Mouse (Mus musculus) CH12.LX (cell line): Measurements from ENCODE around the gene Zbtb49. TPM values are rescaled to one million over a fixed set of nuclear protein-coding genes. Genes with fewer than 3 reads are reported as not detected.

Source experiments
- DNase-seq: peaks from one replicate; pipeline ENCODE4 v3.0.0-alpha.2; 2013; ENCODE audit errors: extremely low read depth
- H3K27ac ChIP-seq: 2 replicates; pipeline ENCODE4 v1.5.1; 2012; ENCODE audit warnings: low read depth, mild to moderate bottlenecking, control low read depth, moderate library complexity; ENCODE audit not compliant: insufficient read depth
- H3K27me3 ChIP-seq: replicated peaks from 2 replicates; pipeline ENCODE3; 2012; ENCODE audit warnings: inconsistent platforms
- H3K36me3 ChIP-seq, 2 experiments: replicated peaks in 1 of 2; 2 replicates each; pipeline versions ENCODE3 to v1.6.1; 2012; ENCODE audit warnings: inconsistent platforms in 1 of 2, low read length in 1 of 2, mild to moderate bottlenecking in 1 of 2, mixed read lengths in 1 of 2, moderate library complexity in 1 of 2; ENCODE audit not compliant: control insufficient read depth in 1 of 2, insufficient read depth in 1 of 2
- H3K4me1 ChIP-seq, 2 experiments: 2 replicates each; pipeline ENCODE4 v1.6.1; 2012; ENCODE audit warnings: inconsistent platforms in 1 of 2, moderate library complexity in 1 of 2; ENCODE audit not compliant: insufficient read depth in 2 of 2, control insufficient read depth in 1 of 2
- H3K4me2 ChIP-seq: 2 replicates; pipeline ENCODE4 v1.6.1; 2012; ENCODE audit warnings: low read depth, mild to moderate bottlenecking, control low read depth; ENCODE audit not compliant: poor library complexity, insufficient read depth, severe bottlenecking
- H3K4me3 ChIP-seq, 3 experiments: fragments of 150-350 bp in 1 of 3; sonication (generic) in 1 of 3; replicated peaks in 1 of 3; 2 replicates each; pipeline versions ENCODE3 to v1.5.1; 2011 to 2012; ENCODE audit warnings: low read depth in 2 of 3, low read length in 2 of 3, mild to moderate bottlenecking in 2 of 3, moderate library complexity in 2 of 3, control low read depth in 1 of 3, improper control_type of control experiment in 1 of 3, inconsistent platforms in 1 of 3, mixed read lengths in 1 of 3; ENCODE audit not compliant: poor library complexity in 1 of 3
- H3K79me2 ChIP-seq: replicated peaks from 2 replicates; pipeline ENCODE4 v1.6.1; 2012; ENCODE audit warnings: mild to moderate bottlenecking, moderate library complexity; ENCODE audit not compliant: control insufficient read depth, poor library complexity, insufficient read depth, severe bottlenecking; ENCODE audit errors: extremely low read depth
- H3K9ac ChIP-seq: 2 replicates; pipeline ENCODE4 v1.6.1; 2012; ENCODE audit warnings: low read depth, mild to moderate bottlenecking, control low read depth, moderate library complexity; ENCODE audit not compliant: insufficient read depth
- H3K9me3 ChIP-seq: replicated peaks from 2 replicates; pipeline ENCODE3; 2012; ENCODE audit warnings: low read length, inconsistent platforms, mixed read lengths
- BHLHE40 ChIP-seq: IDR thresholded peaks from 2 replicates; pipeline ENCODE4 v1.6.1; 2011; ENCODE audit warnings: mild to moderate bottlenecking, low read depth, low read length, improper control_type of control experiment
- CHD1 ChIP-seq: IDR thresholded peaks from 2 replicates; pipeline ENCODE4 v1.6.1; 2012; ENCODE audit warnings: low read depth, low read length, improper control_type of control experiment, inconsistent platforms
- CHD2 ChIP-seq: IDR thresholded peaks from 2 replicates; pipeline ENCODE4 v1.6.1; 2011; ENCODE audit warnings: low read length, improper control_type of control experiment
- CTCF ChIP-seq, 2 experiments: IDR thresholded peaks in 1 of 2; conservative IDR thresholded peaks in 1 of 2; 2 replicates each; pipeline ENCODE4 v1.5.1; 2011 to 2012; ENCODE audit warnings: low read depth in 2 of 2, low read length in 2 of 2, improper control_type of control experiment in 1 of 2, inconsistent platforms in 1 of 2, mild to moderate bottlenecking in 1 of 2, moderate library complexity in 1 of 2
- E2F4 ChIP-seq: IDR thresholded peaks from 2 replicates; pipeline ENCODE4 v1.6.1; 2011; ENCODE audit warnings: low read depth, low read length, improper control_type of control experiment; ENCODE audit not compliant: insufficient replicate concordance
- ELF1 ChIP-seq: IDR thresholded peaks from 2 replicates; pipeline ENCODE4 v1.6.1; 2014; ENCODE audit warnings: low read depth, mild to moderate bottlenecking, inconsistent platforms, low read length, improper control_type of control experiment
- EP300 ChIP-seq: IDR thresholded peaks from 2 replicates; pipeline ENCODE4 v1.6.1; 2011; ENCODE audit warnings: low read length, improper control_type of control experiment
- JUN ChIP-seq: IDR thresholded peaks from 2 replicates; pipeline ENCODE4 v1.6.1; 2011; ENCODE audit warnings: low read depth, mild to moderate bottlenecking, low read length, improper control_type of control experiment, moderate library complexity; ENCODE audit not compliant: insufficient read depth
- JUND ChIP-seq: conservative IDR thresholded peaks from 2 replicates; pipeline ENCODE4 v1.6.1; 2011; ENCODE audit warnings: low read depth, low read length, improper control_type of control experiment
- MAFK ChIP-seq: IDR thresholded peaks from 2 replicates; pipeline ENCODE4 v1.6.1; 2011; ENCODE audit warnings: low read length, improper control_type of control experiment; ENCODE audit not compliant: insufficient replicate concordance
- MAZ ChIP-seq: IDR thresholded peaks from 2 replicates; pipeline ENCODE4 v1.6.1; 2012; ENCODE audit warnings: low read depth, mild to moderate bottlenecking, inconsistent platforms, low read length, improper control_type of control experiment, moderate library complexity
- MEF2A ChIP-seq: IDR thresholded peaks from 2 replicates; pipeline ENCODE4 v1.6.1; 2014; ENCODE audit warnings: low read depth, mild to moderate bottlenecking, inconsistent platforms, low read length, improper control_type of control experiment, borderline replicate concordance
- MYC ChIP-seq: IDR thresholded peaks from 2 replicates; pipeline ENCODE4 v1.6.1; 2011; ENCODE audit warnings: low read depth, mild to moderate bottlenecking, improper control_type of control experiment, low read length
- NELFE ChIP-seq: IDR thresholded peaks from 2 replicates; pipeline ENCODE4 v1.6.1; 2011; ENCODE audit warnings: low read depth, low read length, improper control_type of control experiment
- NRF1 ChIP-seq: IDR thresholded peaks from 2 replicates; pipeline ENCODE4 v1.6.1; 2014; ENCODE audit warnings: low read depth, mild to moderate bottlenecking, inconsistent platforms, low read length, improper control_type of control experiment, moderate library complexity
- POLR2A ChIP-seq: IDR thresholded peaks from 2 replicates; pipeline ENCODE4 v1.6.1; 2011; ENCODE audit warnings: low read depth, mild to moderate bottlenecking, improper control_type of control experiment, low read length
- RCOR1 ChIP-seq: conservative IDR thresholded peaks from 2 replicates; pipeline ENCODE4 v1.6.1; 2012; ENCODE audit warnings: low read depth, mild to moderate bottlenecking, inconsistent platforms, low read length, improper control_type of control experiment
- SIN3A ChIP-seq: IDR thresholded peaks from 2 replicates; pipeline ENCODE4 v1.6.1; 2012; ENCODE audit warnings: low read length, improper control_type of control experiment, inconsistent platforms
- TBP ChIP-seq: conservative IDR thresholded peaks from 2 replicates; pipeline ENCODE4 v1.6.1; 2011; ENCODE audit warnings: low read depth, low read length, improper control_type of control experiment
- USF1 ChIP-seq: IDR thresholded peaks from 2 replicates; pipeline ENCODE4 v1.6.1; 2014; ENCODE audit warnings: low read depth, mild to moderate bottlenecking, inconsistent platforms, low read length, improper control_type of control experiment
- USF2 ChIP-seq: conservative IDR thresholded peaks from 2 replicates; pipeline ENCODE4 v1.6.1; 2011; ENCODE audit warnings: low read depth, low read length, improper control_type of control experiment
- ZC3H11A ChIP-seq: IDR thresholded peaks from 2 replicates; pipeline ENCODE4 v1.6.1; 2012; ENCODE audit warnings: low read depth, mild to moderate bottlenecking, inconsistent platforms, low read length, improper control_type of control experiment
- ZKSCAN1 ChIP-seq: IDR thresholded peaks from 2 replicates; pipeline ENCODE4 v1.6.1; 2012; ENCODE audit warnings: low read depth, inconsistent platforms, low read length, improper control_type of control experiment, borderline replicate concordance
- ZMIZ1 ChIP-seq: IDR thresholded peaks from 2 replicates; pipeline ENCODE4 v1.6.1; 2012; ENCODE audit warnings: low read depth, mild to moderate bottlenecking, inconsistent platforms, low read length, improper control_type of control experiment
- ZNF384 ChIP-seq: IDR thresholded peaks from 2 replicates; pipeline ENCODE4 v1.6.1; 2012; ENCODE audit warnings: low read depth, low read length, improper control_type of control experiment, inconsistent platforms
- dilution Hi-C: fragments of 300-500 bp; cut with MboI; formaldehyde crosslinking; loops from 2 replicates; pipeline ENCODE4 v1.14.3; 2020; ENCODE audit warnings: low sequenced_read_pairs; ENCODE audit not compliant: extremely low pct_unique_long_range_greater_than_20kb, extremely low pct_ligation_motif_present
- in situ Hi-C: fragments of 300-500 bp; cut with MboI; formaldehyde crosslinking; loops from 3 replicates; pipeline ENCODE4 v1.14.3; 2019; ENCODE audit warnings: low sequenced_read_pairs, low pct_ligation_motif_present, low pct_unique_long_range_greater_than_20kb, mixed read lengths
- polyA plus RNA-seq: library from polyadenylated mRNA; unstranded; fragments of >175 nt; gene quantifications from 2 replicates; pipeline ENCODE4 v1.2.1, GENCODE M21; 2012; ENCODE audit warnings: low read depth; ENCODE audit not compliant: insufficient read length
- total RNA-seq, 2 experiments: library from RNA; depleted of rRNA; stranded (reverse); fragments of 300-350 nt in 1 of 2; fragments of >200 nt in 1 of 2; gene quantifications; 2 replicates each; pipeline ENCODE4 v1.2.3; 2012 to 2014

The Zbtb49 gene
- total and polyA plus RNA-seq, 3 experiments = 4.7 to 8.2 (median 4.9) TPM

- no peak for TF ChIP-seq MAZ
Observed at GRCm38 (mm10) chr5:38258034-38258772, 37.9 kb upstream of the Zbtb49 start (continued).

DNA sequence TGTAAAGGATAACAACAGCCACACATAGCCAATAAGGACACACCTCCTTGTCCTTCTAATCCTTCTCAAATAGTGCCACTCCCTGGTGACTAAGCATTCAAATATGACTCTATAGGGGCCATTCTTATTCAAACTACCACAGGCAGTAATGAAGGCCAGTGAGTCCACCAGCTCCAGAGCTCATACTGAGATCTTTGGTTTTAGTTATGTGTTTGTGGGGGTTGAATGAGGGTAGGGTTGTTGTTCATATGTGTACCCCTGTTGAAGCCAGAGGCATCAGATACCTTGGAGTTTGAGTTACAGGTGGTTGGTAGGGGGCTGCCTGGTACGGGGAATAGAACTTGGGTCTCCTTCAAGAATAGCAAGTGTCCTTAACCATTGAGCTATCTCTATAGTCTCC is 36.3 kb upstream of the Zbtb49 start:
- peaks cover 12 to 37% of the 10 kb centered on the region in 2 experiments for H3K4me1 ChIP-seq
- no peak overlapping the region for H3K4me2 ChIP-seq
- no peak overlapping the region for H3K4me3 ChIP-seq
- TF ChIP-seq BHLHE40 (no peak), ZMIZ1 (no peak), RCOR1 (no peak), ZKSCAN1 (no peak), E2F4 (no peak), MEF2A (no peak), MAZ (no peak), NELFE (no peak), JUN (no peak), SIN3A (no peak), ELF1 (no peak), CHD1 (no peak), USF2 (no peak), MYC (no peak), MAFK (no peak), CTCF (conservative IDR thresholded peaks at IDR 0.05 in 1 of 2, IDR thresholded peaks at IDR 0.05 in 1 of 2; ENCODE audit: low read depth in 2 of 2, low read length in 2 of 2) (no peak)
- in situ Hi-C loops (no loop called here), dilution Hi-C loops (no loop called here)
- DNase-seq = no peak
- peaks cover 6% of the 10 kb centered on the region for H3K9me3 ChIP-seq
- no peaks in the 10 kb centered on the region for H3K36me3 ChIP-seq
- H3K27me3 ChIP-seq = no peaks in the 10 kb centered on the region
- H3K79me2 ChIP-seq = peaks cover 10% of the 10 kb centered on the region
- no peak overlapping the region for H3K9ac ChIP-seq
- no peak overlapping the region for H3K27ac ChIP-seq

DNA sequence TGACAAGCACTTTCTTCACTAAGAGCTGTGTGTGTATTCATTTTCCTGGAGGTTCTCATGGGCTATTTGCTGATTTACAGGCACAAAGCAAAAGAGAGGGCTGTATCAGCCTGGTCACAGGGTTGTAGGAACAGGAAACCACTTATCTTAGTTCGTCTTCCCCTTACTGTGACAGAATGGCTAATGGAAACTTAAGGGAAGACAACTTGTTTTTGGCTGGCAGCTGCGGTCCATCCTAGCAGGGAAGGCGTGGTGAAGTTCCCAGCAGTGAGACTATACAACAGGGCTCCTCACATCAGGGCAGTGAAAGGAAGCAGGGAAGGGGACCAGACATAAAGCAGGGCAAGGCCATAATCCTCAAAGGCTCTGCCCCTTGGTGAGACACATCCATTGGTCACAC is 35.4 kb upstream of the Zbtb49 start:
- Histone ChIP-seq H3K4me1 (peaks cover 12 to 30% of the 10 kb centered on the region in 2 experiments), H3K4me2 (no peak overlapping the region), H3K9ac (no peak overlapping the region)
- in situ Hi-C loops = no loop called here
- TF ChIP-seq ZNF384 = no peak
- TF ChIP-seq MAFK = no peak
- no peak for TF ChIP-seq NRF1
- no peak for TF ChIP-seq RCOR1
- TF ChIP-seq ELF1 = no peak
- no peak for TF ChIP-seq CTCF (conservative IDR thresholded peaks at IDR 0.05 in 1 of 2, IDR thresholded peaks at IDR 0.05 in 1 of 2; ENCODE audit: low read depth in 2 of 2, low read length in 2 of 2)
- TF ChIP-seq EP300 = no peak
- no peak for TF ChIP-seq JUND
- TF ChIP-seq CHD2 = no peak
- no peak for TF ChIP-seq USF1
- no peak for TF ChIP-seq BHLHE40
- TF ChIP-seq POLR2A = no peak
- no peak for TF ChIP-seq MEF2A
- no peak for TF ChIP-seq ZC3H11A
- TF ChIP-seq ZMIZ1 = no peak
- TF ChIP-seq USF2 = no peak
- TF ChIP-seq TBP = no peak
- TF ChIP-seq, all 38 proteins: peak for 0
- peaks cover 3% of the 10 kb centered on the region; the same call in 1 of the 2 replicates for H3K79me2 ChIP-seq
- no peaks in the 10 kb centered on the region for H3K27me3 ChIP-seq
- no peaks in the 10 kb centered on the region for H3K36me3 ChIP-seq
- H3K27ac ChIP-seq = no peak overlapping the region
- dilution Hi-C loops = no loop called here
- H3K4me3 ChIP-seq = no peak overlapping the region
- no peak for DNase-seq
- H3K9me3 ChIP-seq = peaks cover 6% of the 10 kb centered on the region
